Mouse (Mus musculus) megakaryocyte-erythroid progenitor cell, adult 5-6 weeks (primary cell): ENCODE results near the gene Chmp6. TPM values are rescaled to one million over a fixed set of nuclear protein-coding genes. Genes with fewer than 3 reads are reported as not detected.

Source experiments
- ATAC-seq: replicated peaks from 2 replicates; pipeline ENCODE4 v1.8.0; 2016; ENCODE audit warnings: mild to moderate bottlenecking, inconsistent platforms; ENCODE audit not compliant: severe bottlenecking, poor library complexity, low FRiP score, low TSS enrichment
- total RNA-seq, 2 experiments: library from RNA; stranded (forward) in 1 of 2; stranded (reverse) in 1 of 2; fragments of 200-1000, 215-1000 nt in 1 of 2; fragments of >200 nt in 1 of 2; fragmentation: Nextera tagmentation in 1 of 2; gene quantifications; 2 replicates each; pipeline ENCODE4 v1.2.3; 2014 to 2017

The Chmp6 gene
- total RNA-seq, 2 experiments from 2014 or later, result 17.7 to 25.2 TPM

DNA sequence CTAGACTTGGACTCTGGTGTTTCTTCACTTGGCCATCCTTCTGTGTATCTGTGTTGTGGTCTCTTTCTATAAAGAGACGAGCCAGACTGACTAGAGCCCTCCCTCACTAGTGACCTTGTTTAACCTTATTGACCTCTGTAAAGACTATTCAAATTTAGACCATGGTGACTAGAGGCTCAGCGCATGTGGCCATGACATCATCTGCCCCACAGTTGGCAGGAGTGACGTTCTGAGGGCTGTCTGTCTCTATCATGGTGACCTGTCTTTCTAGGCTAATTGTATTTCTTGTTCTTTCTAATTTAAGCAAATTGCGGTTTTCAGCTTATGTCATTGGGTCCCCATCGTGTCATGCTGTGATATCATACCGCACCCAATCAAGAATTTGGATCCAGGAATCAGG lies 38.1 kb downstream of the Chmp6 start:
- no peak for ATAC-seq

DNA sequence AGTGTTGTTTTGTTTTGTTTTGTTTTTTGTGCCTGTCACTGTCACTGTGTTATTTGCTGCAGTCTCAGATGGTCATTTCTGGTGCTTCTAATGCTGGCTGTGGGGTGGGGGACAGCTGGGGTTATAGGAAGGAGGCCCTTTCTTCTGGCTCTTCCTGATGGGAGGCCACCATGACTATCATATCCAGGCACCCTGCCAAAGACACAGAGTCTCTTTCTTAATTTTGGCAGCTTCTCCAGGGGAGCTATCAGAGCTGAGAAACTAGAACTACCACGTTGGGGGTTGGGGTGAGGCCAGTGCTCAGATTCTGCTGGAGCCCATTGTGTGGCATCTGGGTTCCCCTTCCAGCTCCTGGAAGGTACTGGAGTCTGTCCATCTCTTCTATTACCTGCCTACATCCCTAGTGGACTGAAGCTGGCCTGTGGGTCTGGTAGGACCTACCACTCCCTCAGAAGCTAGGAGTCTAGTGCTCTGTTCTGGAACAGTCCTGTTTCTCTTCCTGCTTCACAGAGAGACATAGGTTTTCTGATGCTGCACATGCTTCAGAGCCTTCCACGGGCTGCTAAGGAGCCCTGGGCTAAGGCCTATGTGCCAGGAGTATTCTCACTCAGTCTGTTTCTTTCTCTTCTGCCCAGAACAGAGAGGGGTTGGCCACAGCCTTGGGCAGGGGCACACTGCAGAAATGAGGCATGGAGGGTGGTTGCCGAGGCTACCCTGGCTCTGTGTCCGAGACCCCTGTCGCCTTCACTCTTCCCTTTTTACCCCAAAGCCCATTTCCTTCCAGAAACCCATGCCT lies 39.4 kb downstream of the Chmp6 start:
- ATAC-seq, result no peak

DNA sequence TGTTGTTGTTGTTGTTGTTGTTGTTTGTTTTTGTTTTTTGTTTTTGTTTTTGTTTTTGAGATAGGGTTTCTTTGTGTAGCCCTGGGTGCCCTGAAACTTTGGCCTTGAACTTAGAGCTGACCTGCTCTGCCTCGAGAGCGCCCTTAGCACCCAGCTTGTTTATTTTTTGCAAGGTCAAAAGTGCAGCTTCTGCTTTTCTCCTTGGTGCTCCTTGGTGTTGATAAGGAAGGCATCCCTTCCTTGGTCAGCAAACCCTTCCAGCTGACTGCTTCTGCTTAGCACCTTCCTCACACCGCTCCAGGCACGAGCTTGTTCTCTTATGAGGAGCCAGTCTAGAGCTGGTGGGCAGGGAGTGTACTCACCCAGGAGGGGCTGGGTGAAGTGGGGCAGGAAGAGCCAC lies 41.0 kb downstream of the Chmp6 start:
- ATAC-seq, result no peak

DNA sequence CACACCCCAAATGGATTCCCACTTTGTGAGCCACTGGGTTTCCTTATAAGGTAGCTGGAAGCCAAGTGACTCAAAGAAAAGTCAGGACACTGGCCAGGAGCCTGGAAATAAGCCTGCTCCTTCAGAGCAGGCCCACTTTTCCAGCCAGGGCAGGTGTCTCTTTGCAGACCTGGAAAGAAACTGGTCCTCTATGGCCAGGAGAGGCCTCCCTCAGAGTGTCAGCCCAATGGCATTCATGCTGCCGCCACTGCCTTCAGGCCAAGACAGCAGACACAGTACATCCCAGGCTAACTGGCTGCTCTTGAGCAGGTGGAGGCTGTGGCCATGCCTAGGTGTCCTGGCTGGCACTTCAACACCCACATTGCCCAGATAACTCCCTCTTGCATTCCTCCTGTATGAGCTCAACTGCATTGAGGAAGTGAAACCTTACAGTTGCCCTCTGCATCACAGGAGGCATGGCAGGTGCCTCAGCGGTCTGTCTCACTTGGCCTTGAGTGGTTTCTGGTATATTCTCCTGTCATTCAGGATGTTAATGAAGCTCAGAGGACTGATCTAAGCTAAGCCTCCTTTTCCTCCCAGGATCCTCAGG lies 41.6 kb downstream of the Chmp6 start:
- no peak for ATAC-seq

DNA sequence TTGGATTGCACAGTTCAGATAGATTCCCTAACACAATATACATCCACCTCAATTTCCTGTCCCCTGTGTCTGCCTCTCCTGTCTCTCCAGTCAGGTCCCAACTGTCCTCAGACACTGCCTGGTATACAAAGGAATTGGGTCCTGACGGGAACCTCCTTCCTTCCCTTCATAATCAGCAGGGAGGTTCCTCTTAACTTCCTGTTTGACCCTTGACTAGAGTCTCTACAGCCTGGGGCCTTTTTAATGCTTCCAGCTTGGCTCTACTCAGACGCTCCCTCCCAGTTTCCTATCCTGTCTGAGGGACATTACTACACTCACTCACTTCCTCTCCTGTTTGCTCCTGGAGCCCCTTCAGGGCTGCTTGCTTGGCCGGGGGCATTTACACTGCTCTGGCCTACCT lies 42.2 kb downstream of the Chmp6 start:
- ATAC-seq, result no peak

DNA sequence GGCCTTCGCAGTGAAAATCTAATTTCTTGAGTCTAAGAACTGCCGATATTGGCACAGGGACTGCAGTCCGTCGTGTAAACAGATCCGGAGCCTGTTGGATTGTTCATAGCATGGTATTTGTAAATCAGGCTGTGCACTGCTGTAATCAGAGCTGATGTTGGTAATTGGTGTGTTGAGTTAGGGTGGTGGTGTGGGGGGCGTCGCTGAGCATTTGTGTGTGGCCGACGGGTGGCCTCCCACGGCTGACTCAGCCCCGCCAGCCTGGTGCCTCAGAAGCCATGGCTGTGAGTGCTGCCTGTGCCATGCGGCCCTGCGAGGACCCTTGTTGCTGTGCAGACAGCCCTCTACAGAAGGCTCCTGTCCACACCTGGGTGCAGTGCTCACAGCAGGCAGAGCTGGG lies 43.3 kb downstream of the Chmp6 start:
- no peak for ATAC-seq

DNA sequence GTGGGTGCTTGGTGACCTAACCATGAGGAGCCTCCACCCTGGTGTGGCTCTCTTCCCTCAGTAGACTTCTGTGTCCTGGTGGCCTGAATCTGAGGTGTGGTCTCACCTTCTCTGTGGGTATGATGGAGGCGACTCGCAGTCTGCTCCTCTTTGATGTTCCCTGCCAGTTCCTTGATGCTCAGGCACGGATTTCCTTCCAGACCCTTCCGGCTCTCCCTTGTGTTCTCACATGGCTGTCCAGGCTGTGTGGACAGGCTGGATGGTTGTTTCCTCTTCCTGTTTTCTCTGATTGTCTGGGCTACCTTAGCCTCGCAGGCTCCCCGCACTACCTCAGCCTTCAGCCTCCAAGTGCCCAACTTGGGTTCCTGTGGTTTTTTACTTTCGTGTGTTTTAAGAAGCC lies 45.6 kb downstream of the Chmp6 start:
- ATAC-seq, result no peak

DNA sequence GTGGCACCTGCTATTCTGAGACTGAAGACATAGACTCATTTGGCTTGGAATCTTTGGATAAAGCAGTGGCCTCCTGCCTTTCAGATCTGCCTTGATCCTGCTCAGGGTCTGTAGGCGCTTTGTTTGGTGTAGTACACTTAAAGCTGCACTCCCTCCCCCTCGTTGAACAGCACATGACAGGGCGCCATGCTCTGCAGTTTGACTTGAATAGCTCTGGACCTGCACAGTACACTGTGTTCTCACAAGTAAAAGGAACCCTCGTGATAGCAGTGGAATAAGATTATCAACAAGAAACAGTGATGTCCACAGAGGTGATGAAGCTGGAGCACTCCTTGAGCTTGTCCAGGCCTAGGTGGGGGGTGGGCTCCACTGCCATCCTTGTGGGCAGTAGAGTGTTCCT lies 46.5 kb downstream of the Chmp6 start:
- no peak for ATAC-seq

DNA sequence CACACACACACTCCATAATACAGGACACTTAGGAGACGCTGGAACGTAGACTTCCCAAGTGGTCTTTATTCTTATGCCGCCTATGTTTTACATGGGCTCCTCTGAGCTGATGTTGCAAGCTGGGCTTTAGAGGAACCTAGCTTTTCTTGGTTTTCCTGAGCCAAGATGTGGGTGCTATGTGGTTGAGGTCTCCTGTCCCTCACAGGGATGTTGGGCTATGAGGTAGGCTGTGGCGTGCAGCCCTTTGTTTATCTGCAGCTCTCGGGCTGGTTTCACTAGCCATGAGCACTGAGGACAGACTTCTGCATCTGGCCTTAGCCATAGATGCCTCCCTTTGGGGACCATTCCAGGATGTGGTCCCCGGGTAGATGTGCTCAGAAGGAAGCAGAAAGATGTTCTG lies 47.4 kb downstream of the Chmp6 start:
- no peak for ATAC-seq

DNA sequence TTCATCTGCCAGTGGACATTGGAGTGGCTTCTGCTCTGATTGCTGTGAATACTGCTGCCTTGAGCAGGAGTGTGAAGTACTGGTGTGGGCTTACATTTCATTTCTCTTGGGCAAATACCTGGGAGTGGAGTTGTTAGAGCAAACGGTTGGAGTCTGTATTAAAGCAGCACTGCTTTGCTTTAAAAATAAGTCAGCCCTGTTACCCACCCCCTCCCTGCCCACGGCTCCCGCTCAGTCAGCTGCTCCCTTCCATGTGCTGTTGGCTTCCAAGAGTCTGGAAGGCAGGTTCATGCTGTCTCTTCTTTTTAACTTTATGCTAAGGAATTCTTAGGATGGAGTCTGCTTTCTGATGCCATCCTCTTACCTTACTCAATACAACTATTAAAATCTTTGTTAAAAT lies 48.3 kb downstream of the Chmp6 start:
- no peak for ATAC-seq

DNA sequence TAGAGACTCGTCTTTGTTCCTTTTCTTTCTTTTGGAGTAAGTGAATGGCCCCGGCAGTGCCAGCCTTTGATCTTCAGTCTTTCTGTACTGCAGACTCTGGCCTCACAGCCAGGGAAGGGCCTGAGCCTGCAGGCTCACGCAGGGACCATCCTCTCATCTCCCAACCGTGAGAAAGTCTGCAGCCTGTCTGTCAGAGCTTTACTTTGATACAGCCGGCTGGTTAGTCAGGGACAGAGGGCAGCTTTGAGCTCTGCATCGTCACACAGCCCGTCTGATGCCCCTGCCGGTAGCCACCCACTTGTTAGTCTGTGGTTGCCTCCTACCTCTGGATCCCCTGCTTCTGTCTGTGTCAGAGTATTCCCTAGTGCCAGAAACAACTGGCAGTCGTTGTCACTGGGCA lies 51.8 kb downstream of the Chmp6 start:
- no peak for ATAC-seq

DNA sequence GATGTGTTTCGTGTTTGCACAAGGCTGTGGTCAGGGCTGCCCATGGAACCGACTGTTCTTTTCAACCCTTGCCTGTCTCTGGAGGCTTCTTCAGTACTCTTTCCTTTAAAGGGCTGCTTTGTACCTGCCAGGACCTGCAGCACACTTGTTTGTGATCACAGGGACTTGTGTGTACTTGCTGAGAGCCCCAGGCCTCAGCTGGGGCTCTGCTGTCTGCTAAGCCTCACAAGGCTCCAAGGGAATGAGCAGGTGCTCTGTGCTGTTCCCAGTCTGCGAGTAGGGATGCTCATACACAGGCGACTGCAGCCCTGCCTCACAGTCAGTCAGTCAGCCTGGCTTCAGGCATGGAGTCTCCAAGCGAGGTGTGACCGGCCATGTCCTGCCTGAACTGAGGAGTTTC lies 53.1 kb downstream of the Chmp6 start:
- ATAC-seq, result no peak

DNA sequence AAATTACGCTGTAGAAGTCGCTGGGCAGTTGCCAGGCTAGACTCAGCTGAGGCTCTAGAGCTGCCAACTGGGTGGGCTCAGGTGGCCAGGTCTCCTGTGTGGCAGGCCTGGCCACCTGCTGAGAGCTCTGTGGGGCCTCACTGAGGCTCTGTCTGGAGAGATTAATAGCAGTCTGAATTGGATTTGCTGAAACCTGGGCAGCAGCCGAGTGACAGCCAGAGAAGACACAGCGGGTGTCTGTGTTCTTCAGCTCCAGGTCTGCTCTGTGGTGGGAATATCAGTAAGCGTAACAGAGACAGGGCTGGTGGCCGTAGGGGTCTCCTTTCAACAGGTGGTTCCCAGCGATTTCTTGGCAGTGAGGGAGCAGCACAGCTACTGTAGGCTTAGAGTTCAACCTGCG lies 54.2 kb downstream of the Chmp6 start:
- no peak for ATAC-seq

DNA sequence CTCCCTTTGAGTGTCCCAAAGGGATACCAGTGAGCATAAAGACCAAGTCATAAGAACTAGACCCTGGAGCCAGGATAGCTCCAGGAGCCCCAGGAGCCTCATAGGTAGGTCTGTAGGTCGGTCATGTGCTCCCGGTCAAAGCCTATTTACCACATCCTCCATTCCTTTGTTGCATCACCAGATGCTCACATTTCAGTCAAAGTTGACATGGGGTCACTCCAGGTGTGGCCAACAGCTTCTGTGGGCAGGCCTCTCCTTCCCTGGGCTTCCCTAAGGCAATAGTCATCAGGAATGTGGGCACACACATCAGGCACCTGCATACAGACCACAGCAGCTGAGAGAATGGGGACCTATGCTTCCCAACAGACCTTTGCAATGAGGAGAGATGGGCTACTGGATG lies 54.7 kb downstream of the Chmp6 start:
- ATAC-seq, result no peak

Other genes with a start within 250 kb of the Chmp6 start
- 1.0 and 2.3 TPM in 2 replicates for gene Baiap2, start 29.3 kb downstream of the Chmp6 start, total RNA-seq (2014; fragmentation: Nextera tagmentation)
- 1.5 and 17.7 TPM in 2 replicates for gene Baiap2, start 29.3 kb downstream of the Chmp6 start, total RNA-seq (2017)
- gene Aatk, start 133.7 kb downstream of the Chmp6 start, total RNA-seq (2014; fragmentation: Nextera tagmentation), result 0.62 TPM in 1 of 2 replicates, not detected in the other
- not detected in 2 replicates for gene Aatk, start 133.7 kb downstream of the Chmp6 start, total RNA-seq (2017)
- gene Cep131, start 173.4 kb downstream of the Chmp6 start, total RNA-seq (2014; fragmentation: Nextera tagmentation), result 9.6 and 18.9 TPM in 2 replicates
- gene Cep131, start 173.4 kb downstream of the Chmp6 start, total RNA-seq (2017), result 18.1 and 22.3 TPM in 2 replicates
- gene Tepsin, start 185.3 kb downstream of the Chmp6 start, total RNA-seq (2014; fragmentation: Nextera tagmentation), result 12.8 and 24.1 TPM in 2 replicates
- gene Tepsin, start 185.3 kb downstream of the Chmp6 start, total RNA-seq (2017), result 5.0 and 6.0 TPM in 2 replicates
- gene Ndufaf8, start 185.5 kb downstream of the Chmp6 start, total RNA-seq (2014; fragmentation: Nextera tagmentation), result 36.8 and 74.1 TPM in 2 replicates
- gene Ndufaf8, start 185.5 kb downstream of the Chmp6 start, total RNA-seq (2017), result 21.2 and 41.9 TPM in 2 replicates
- gene Slc38a10, start 237.9 kb downstream of the Chmp6 start, total RNA-seq (2014; fragmentation: Nextera tagmentation), result 47.0 and 56.6 TPM in 2 replicates
- 33.2 and 37.4 TPM in 2 replicates for gene Slc38a10, start 237.9 kb downstream of the Chmp6 start, total RNA-seq (2017)